27 mouse cellular contexts compared by ENCODE assay signal in genomic region chr14:120284504-120284903, GRCm38 (mm10). TPM values are rescaled to one million over a fixed set of nuclear protein-coding genes. Genes with fewer than 3 reads are reported as not detected.
DNase-seq lines count a peak whose midpoint lies in the region; ATAC-seq and TF ChIP-seq lines count a peak whose summit lies in the region.
"Had no signal": no experiment of that assay in that cellular context is flagged by ENCODE, and none has a peak within 500 bp of the region (broad histone marks: within the 10 kb centered on the region; RNA-seq: fewer than 3 reads in every experiment).

No protein-coding gene starts in this region.

- no peaks in the 10 kb centered on the region for H3K9me3 ChIP-seq in forebrain, postnatal 0 days (ENCODE audit: low read length)
- no peaks in the 10 kb centered on the region for H3K9me3 ChIP-seq in forebrain, embryonic 12.5 days
- no peaks in the 10 kb centered on the region for H3K9me3 ChIP-seq in hindbrain, postnatal 0 days (ENCODE audit: low read length)
- H3K9me3 ChIP-seq in hindbrain, embryonic 10.5 days, result no peaks in the 10 kb centered on the region
- H3K9me3 ChIP-seq in embryonic facial prominence, embryonic 14.5 days (ENCODE audit: control insufficient read depth, low read length), result no peaks in the 10 kb centered on the region
- H3K9me3 ChIP-seq: G1E; heart, embryonic 10.5 days; hindbrain, embryonic 13.5 days; limb, embryonic 15.5 days; midbrain, embryonic 10.5 days; stomach, embryonic 15.5 days had no signal

- no peak overlapping the region for H3K27ac ChIP-seq in forebrain, postnatal 0 days (ENCODE audit: low read depth, low read length)
- H3K27ac ChIP-seq in forebrain, embryonic 12.5 days, result no peak overlapping the region
- H3K27ac ChIP-seq in hindbrain, postnatal 0 days, result no peak overlapping the region
- no peak overlapping the region for H3K27ac ChIP-seq in hindbrain, embryonic 10.5 days
- no peak overlapping the region for H3K27ac ChIP-seq in embryonic facial prominence, embryonic 14.5 days (replicated peaks; ENCODE audit: low read depth, low read length)
- H3K27ac ChIP-seq: hindbrain, embryonic 13.5 days; limb, embryonic 15.5 days; midbrain, embryonic 10.5 days; stomach, embryonic 15.5 days had no signal

- no peaks in the 10 kb centered on the region for H3K36me3 ChIP-seq in forebrain, postnatal 0 days (ENCODE audit: insufficient read depth)
- no peaks in the 10 kb centered on the region; the same call in 1 of the 2 replicates for H3K36me3 ChIP-seq in forebrain, embryonic 12.5 days (replicated peaks)
- no peaks in the 10 kb centered on the region for H3K36me3 ChIP-seq in hindbrain, postnatal 0 days (ENCODE audit: insufficient read depth, low read length)
- peaks cover 9% of the 10 kb centered on the region; the same call in 1 of the 2 replicates for H3K36me3 ChIP-seq in hindbrain, embryonic 10.5 days
- peaks cover 17% of the 10 kb centered on the region for H3K36me3 ChIP-seq in embryonic facial prominence, embryonic 14.5 days (ENCODE audit: control insufficient read depth, insufficient read depth, low read length)
- H3K36me3 ChIP-seq: hindbrain, embryonic 13.5 days had no signal

- DNase-seq in forebrain, postnatal 0 days, result no peak
- no peak for DNase-seq in hindbrain, postnatal 0 days (ENCODE audit: low spot score)
- no peak for DNase-seq in hindbrain, embryonic 10.5 days (ENCODE audit: low spot score)
- DNase-seq in 3T3-L1 (ENCODE audit: low read depth, low spot score), result peak; percentile 1
- DNase-seq in embryonic facial prominence, embryonic 14.5 days (ENCODE audit: low spot score), result no peak
- DNase-seq in frontal cortex, postnatal 10 days (ENCODE audit: low spot score in 2 of 2), result no peak
- DNase-seq: adrenal gland, adult 8-10 months; B cell, adult 2 months; cerebellum, adult 9-11 months; gastrocnemius, postnatal 25 days; heart, postnatal 14 days; kidney, adult 18-20 months; kidney, postnatal 10 days; layer of hippocampus, postnatal 36 days; lung, postnatal 4 days; thymus, postnatal 25 days had no signal

- WGBS in forebrain, postnatal 0 days, result 83% methylated on average over 5 of the region's 5 CpGs
- 85% methylated on average over 5 of the region's 5 CpGs for WGBS in forebrain, embryonic 12.5 days
- 69% methylated on average over 5 of the region's 5 CpGs for WGBS in hindbrain, postnatal 0 days
- WGBS in hindbrain, embryonic 10.5 days, result 86% methylated on average over 5 of the region's 5 CpGs
- 72% methylated on average over 5 of the region's 5 CpGs for WGBS in embryonic facial prominence, embryonic 14.5 days

- H3K4me3 ChIP-seq in forebrain, postnatal 0 days (ENCODE audit: low read depth, low read length), result no peak overlapping the region
- H3K4me3 ChIP-seq in forebrain, embryonic 12.5 days (replicated peaks), result no peak overlapping the region
- no peak overlapping the region for H3K4me3 ChIP-seq in hindbrain, postnatal 0 days (ENCODE audit: low read length)
- no peak overlapping the region for H3K4me3 ChIP-seq in hindbrain, embryonic 10.5 days
- H3K4me3 ChIP-seq in embryonic facial prominence, embryonic 14.5 days (ENCODE audit: low read depth, low read length), result no peak overlapping the region
- H3K4me3 ChIP-seq: heart, embryonic 10.5 days; hindbrain, embryonic 13.5 days; limb, embryonic 15.5 days; midbrain, embryonic 10.5 days; stomach, embryonic 15.5 days had no signal

- no peak overlapping the region for H3K4me2 ChIP-seq in forebrain, postnatal 0 days (ENCODE audit: low read depth)
- no peak overlapping the region for H3K4me2 ChIP-seq in forebrain, embryonic 12.5 days
- no peak overlapping the region for H3K4me2 ChIP-seq in hindbrain, postnatal 0 days (ENCODE audit: low read depth, low read length)
- no peak overlapping the region for H3K4me2 ChIP-seq in embryonic facial prominence, embryonic 14.5 days (ENCODE audit: low read depth, low read length)
- H3K4me2 ChIP-seq: hindbrain, embryonic 13.5 days; limb, embryonic 15.5 days; stomach, embryonic 15.5 days had no signal

- no peak for TF ChIP-seq CTCF in forebrain, postnatal 0 days (IDR thresholded peaks at IDR 0.05; ENCODE audit: low read depth)
- no peak for TF ChIP-seq CTCF in hindbrain, postnatal 0 days (IDR thresholded peaks at IDR 0.05; ENCODE audit: low read depth)

- no peak overlapping the region for H3K9ac ChIP-seq in forebrain, postnatal 0 days
- H3K9ac ChIP-seq in forebrain, embryonic 12.5 days, result no peak overlapping the region
- H3K9ac ChIP-seq in hindbrain, postnatal 0 days (replicated peaks; ENCODE audit: low read length), result no peak overlapping the region
- H3K9ac ChIP-seq in embryonic facial prominence, embryonic 14.5 days (ENCODE audit: low read depth, low read length), result no peak overlapping the region
- H3K9ac ChIP-seq: hindbrain, embryonic 13.5 days; limb, embryonic 15.5 days; stomach, embryonic 15.5 days had no signal

- H3K4me1 ChIP-seq in forebrain, postnatal 0 days (ENCODE audit: insufficient read depth), result no peaks in the 10 kb centered on the region
- H3K4me1 ChIP-seq in forebrain, embryonic 12.5 days, result peaks cover 33% of the 10 kb centered on the region
- peaks cover 23% of the 10 kb centered on the region; the same call in 1 of the 2 replicates for H3K4me1 ChIP-seq in hindbrain, postnatal 0 days (ENCODE audit: insufficient read depth, low read length)
- peaks cover 74% of the 10 kb centered on the region for H3K4me1 ChIP-seq in hindbrain, embryonic 10.5 days (replicated peaks)
- peaks cover 66% of the 10 kb centered on the region for H3K4me1 ChIP-seq in embryonic facial prominence, embryonic 14.5 days (ENCODE audit: control insufficient read depth, insufficient read depth, low read length)

- H3K27me3 ChIP-seq in forebrain, postnatal 0 days (ENCODE audit: insufficient read depth, low read length), result no peaks in the 10 kb centered on the region
- no peaks in the 10 kb centered on the region; the same call in 1 of the 2 replicates for H3K27me3 ChIP-seq in forebrain, embryonic 12.5 days
- H3K27me3 ChIP-seq in hindbrain, postnatal 0 days (ENCODE audit: insufficient read depth, low read length), result no peaks in the 10 kb centered on the region
- no peaks in the 10 kb centered on the region for H3K27me3 ChIP-seq in hindbrain, embryonic 10.5 days (ENCODE audit: insufficient read depth, poor library complexity, severe bottlenecking)
- H3K27me3 ChIP-seq in embryonic facial prominence, embryonic 14.5 days (replicated peaks; ENCODE audit: control insufficient read depth, insufficient read depth, low read length), result no peaks in the 10 kb centered on the region
- H3K27me3 ChIP-seq: CH12.LX; hindbrain, embryonic 13.5 days; limb, embryonic 15.5 days; Patski; stomach, embryonic 15.5 days had no signal

- peak; percentile 20; the same call in 1 of the 2 replicates for ATAC-seq in forebrain, postnatal 0 days
- no peak for ATAC-seq in forebrain, embryonic 12.5 days (ENCODE audit: low FRiP score)
- peak; percentile 42; the same call in 1 of the 2 replicates for ATAC-seq in hindbrain, postnatal 0 days
- ATAC-seq in embryonic facial prominence, embryonic 14.5 days (ENCODE audit: low read depth), result peak; percentile 7; the same call in 1 of the 2 replicates
- ATAC-seq: forebrain, embryonic 14.5 days; inflammation-experienced regulatory T-cells, adult 6 months; Patski had no signal

RNA-seq across cellular contexts. Expression of gene Mbnl2, which starts 9.0 kb away (rescaled TPM):
- 38.9 and 58.6 TPM in 2 replicates for total RNA-seq in forebrain, postnatal 0 days (2014; rRNA removed)
- polyA plus RNA-seq in forebrain, postnatal 0 days (2015; fragmentation: Nextera tagmentation; extraction: Ambion mirVana), result 17.1 and 23.9 TPM in 2 replicates
- 29.4 and 32.5 TPM in 2 replicates for polyA plus RNA-seq in forebrain, embryonic 12.5 days (2016; fragmentation: Nextera tagmentation; extraction: Ambion mirVana)
- total RNA-seq in hindbrain, postnatal 0 days (2014; rRNA removed), result 56.1 and 78.3 TPM in 2 replicates
- polyA plus RNA-seq in hindbrain, postnatal 0 days (2015; fragmentation: Nextera tagmentation; extraction: Ambion mirVana), result 28.6 and 28.9 TPM in 2 replicates
- polyA plus RNA-seq in hindbrain, embryonic 10.5 days (2016; fragmentation: Nextera tagmentation; extraction: Ambion mirVana), result 29.4 and 31.8 TPM in 2 replicates
- polyA plus RNA-seq in embryonic facial prominence, embryonic 14.5 days (2014; fragmentation: Nextera tagmentation; extraction: Ambion mirVana), result 157 and 162 TPM in 2 replicates
